Mouse (Mus musculus) A20 (cell line): ENCODE data around the gene Uba6.
A peak's percentile ranks its signal among the peaks of the same experiment; 100 is the strongest.

Source experiments
- DNase-seq: peaks from one replicate; pipeline ENCODE4 v3.0.0-alpha.2; 2011; ENCODE audit warnings: low read depth, low spot score

Uba6 gene

DNA sequence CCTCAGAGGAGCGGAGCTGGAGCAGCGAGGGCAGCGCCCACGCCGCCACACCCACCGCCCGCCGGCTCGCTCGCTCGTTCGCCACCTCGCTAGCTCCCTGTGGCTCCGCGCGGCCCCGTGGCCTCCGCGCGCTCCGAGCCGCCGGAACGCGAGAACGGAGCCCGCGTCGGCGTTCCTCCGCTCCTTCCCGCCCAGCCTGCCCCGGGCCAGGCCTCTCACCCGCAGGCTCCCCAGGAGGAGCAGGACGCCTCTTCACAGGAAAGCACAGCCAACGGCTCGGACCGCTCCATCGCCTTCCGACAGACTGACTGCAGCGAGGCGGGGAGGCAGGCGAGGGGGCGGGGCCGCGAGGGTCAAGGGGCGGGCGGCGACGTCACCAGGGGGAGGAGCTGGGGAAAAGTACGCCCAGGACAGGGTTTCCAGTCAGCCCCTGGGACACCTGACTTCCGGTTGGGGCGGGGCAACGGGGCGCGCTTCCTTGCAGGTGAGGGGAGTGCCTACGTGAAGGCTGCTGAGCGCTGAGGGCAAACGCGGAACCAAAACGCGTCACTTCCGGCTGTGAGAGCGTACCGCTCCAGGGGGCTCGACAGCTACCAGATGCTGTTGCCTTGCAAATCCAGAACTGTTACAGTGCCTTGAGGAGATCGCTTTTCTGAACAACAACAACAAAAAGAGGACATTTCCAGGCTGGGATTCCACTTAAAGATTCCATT lies at the start of gene Uba6:
Gene Uba6 (minus strand): TSS at position 355 of the 713 bp plus-strand sequence.
- peak; percentile 100 for DNase-seq

GRCm38 (mm10) chr5:86197801-86198200 lies 25.2 kb upstream of the Uba6 start, which contains the start of gene Gnrhr:
TSS of gene Gnrhr (minus strand) at chr5:86197901.
- DNase-seq, result no peak

DNA sequence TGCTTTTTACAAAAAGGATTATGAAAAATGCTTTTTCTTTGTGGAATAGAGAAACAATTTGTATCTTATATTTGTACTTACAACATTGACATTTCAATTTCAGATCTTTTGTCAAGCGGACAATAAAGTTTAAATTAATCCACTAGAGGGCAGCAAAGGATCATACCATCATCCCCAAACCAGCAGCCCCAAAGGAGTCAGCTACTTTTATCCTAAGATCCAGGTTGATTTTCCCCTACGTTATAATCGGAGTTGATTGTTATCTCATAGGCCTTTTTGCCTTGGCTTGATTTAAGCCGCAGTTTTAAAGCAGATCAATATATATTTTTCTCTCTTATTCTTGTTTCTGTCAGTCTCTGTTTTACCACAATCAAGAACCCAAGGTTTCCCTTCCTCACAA lies 18.8 kb upstream of the Uba6 start:
- DNase-seq, result peak; percentile 64

DNA sequence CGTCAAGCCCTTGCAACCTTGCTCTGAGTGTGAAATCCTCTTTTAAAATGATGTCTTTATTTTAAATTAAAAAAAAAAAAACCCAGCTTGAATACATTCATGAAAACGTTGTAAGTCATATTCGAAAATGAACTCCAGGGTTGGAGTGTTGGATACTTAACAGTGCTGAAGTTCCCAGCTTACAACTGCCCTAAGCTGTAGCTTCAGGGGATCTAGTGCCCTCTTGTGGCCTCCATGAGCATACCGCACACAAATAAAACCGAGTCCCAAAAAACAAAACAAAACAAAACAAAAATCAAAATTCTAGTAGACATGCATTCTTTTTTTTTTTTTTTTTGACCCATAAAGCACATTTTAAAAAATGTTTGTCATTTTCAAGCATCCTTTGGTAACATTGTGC lies 18.2 kb upstream of the Uba6 start:
- DNase-seq, result peak; percentile 63

DNA sequence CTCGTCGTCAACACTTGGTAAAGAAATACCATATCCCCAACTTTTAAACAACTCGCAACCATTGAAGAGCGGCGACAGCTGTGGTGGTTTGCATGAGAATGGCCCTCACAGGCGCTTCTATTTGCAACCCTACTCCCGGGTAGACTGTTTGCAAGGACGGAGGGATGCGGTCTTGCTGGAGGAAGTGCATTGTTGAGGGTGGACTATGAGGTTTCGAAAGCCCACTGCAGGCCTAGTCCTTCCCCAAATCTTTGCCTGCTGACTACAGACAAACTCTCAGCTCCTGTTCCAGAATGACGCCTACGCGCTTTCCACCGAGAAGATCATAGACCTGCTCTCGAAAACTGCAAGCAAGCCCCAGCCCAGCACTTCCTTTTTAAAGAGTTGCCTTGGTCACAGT lies 17.7 kb upstream of the Uba6 start:
- no peak for DNase-seq

DNA sequence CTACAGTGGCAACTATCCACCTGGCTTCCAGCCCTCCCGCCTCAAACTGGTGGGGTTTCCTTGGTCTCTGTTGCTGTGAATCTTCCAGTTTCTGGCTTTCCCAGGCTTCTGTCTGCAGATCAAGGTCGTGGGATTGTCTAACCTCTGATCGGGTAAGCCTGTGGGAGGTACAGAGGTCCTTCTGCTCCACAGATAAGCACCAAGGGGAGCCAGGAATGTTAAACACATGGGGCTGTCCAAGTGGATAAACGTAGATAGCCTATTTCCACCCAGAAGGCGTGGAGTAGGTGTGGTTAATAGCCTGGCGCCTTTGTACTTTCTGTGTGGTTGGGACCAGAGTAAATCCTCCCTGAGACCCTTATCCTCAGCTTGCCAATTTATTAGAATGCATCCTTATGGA lies 14.8 kb upstream of the Uba6 start:
- no peak for DNase-seq

GRCm38 (mm10) chr5:86173778-86174177 lies 1.2 kb upstream of the Uba6 start:
- no peak for DNase-seq

DNA sequence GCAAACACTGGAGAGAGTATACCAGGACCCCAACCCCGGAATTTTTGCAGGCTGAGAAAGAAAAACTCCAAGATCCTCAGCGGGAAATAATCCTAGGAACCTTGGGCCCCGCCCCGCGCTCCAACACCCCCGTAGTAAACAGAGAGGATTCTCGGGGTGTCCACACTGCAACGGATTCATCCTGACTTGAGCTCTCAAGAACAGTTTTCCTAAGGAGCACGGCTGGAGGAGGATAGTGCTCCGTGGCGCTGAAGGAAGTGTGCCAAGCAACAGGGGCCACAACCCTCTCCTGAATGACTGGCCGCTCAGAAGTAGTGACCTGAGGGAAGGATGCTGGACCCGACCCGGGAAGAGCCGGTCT lies 535 bp downstream of the Uba6 start:
- DNase-seq, result no peak

DNA sequence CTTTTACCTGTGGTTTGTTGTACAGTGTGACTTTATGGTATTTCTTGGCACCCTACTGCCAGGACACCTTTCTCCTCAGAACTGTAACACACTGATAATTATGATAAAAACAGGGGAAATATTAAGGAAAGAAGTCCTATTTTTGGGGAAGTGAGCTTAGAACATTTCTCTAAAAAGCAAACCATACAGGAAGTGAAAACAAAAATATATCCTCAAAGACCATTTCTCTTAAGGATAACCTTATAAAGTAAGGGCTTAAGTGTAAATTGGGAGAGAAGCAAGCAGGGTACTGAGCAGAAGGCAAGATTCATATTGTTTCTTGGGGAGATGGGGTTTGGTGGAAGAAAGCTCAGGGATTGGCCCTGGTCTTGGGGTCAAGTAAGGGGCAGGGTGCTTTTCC lies 42.8 kb downstream of the Uba6 start:
- DNase-seq, result peak; percentile 56

- DNase-seq, result peak; percentile 49
These were observed 43.9 kb downstream of the Uba6 start for GRCm38 (mm10) chr5:86128749-86129148.

GRCm38 (mm10) chr5:86118457-86119094 lies 54.0 kb downstream of the Uba6 start:
- peak; percentile 45 for DNase-seq

DNA sequence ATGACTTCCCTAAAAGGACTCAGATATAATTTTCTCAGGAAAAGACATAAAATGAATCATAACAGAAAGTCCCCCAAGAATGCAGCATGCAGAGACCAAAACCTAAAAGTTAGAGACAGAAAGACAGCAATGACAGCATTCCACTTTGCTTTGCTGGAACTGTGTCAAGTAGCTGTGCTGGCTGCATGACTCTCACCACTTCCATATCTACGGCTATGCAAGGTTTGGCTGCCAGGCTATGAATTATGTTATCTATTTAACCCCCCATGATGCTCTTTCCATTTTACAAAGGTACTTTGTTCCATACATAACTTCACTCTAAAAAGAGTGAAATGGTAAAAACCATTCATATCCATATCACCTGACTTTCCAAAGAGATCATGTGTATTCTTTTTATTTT lies 58.6 kb downstream of the Uba6 start:
- DNase-seq, result no peak

GRCm38 (mm10) chr5:86113037-86113436 lies 59.6 kb downstream of the Uba6 start:
- no peak for DNase-seq

DNA sequence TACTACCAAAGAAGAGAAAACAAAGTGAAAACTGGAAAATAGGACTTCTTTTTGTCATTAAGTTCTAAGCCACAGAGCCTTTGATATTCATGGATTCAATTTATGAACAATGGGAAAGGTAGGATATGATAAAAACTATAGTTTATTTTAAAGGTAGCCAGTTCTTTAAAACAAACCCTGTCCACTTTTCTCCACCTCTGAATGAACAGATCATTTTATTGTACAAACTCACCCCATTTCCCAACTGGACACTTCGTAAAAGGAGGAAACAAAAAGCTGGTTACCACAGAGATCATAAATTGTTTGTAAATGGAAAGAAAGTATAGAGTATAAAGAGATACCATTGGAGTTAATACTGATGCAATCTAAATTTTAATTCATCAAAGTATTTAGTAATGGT lies 61.5 kb downstream of the Uba6 start:
- no peak for DNase-seq

DNA sequence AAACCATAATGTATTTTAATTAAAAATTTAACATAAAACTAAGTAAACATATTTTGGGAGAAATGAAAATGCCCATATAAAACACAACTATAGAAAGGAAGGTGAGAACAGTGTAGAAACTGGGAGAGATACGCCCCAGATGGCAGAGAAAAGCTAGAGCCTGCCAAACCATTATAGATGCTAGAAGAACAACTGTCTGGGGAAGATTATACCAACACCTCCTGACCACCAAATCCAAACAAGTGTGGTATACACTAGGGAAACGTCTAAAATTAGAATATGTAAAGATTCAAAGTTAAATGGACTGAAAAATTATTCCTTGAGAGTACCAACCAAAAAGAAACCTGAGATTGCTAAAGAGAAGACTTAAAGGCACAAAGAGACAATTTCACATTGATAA lies 66.0 kb downstream of the Uba6 start:
- DNase-seq, result no peak

DNA sequence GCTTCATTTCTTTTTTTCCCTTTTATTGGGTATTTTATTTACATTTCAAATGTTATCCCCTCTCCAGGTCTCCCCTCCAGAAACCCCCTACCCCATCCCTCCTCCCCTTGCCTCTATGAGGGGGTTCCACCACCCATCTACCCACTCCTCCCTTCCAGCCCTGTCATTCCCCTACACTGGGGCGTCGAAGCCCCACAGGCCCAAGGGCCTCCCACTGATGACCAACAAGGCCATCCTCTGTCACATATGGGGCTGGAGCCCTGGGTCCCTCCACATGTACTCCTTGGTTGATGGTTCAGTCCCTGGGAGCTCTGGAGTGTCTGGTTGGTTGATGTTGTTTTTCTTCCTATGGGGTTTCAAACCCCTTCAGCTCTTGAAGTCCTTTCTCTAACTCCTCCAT lies 70.4 kb downstream of the Uba6 start:
- DNase-seq, result no peak

DNA sequence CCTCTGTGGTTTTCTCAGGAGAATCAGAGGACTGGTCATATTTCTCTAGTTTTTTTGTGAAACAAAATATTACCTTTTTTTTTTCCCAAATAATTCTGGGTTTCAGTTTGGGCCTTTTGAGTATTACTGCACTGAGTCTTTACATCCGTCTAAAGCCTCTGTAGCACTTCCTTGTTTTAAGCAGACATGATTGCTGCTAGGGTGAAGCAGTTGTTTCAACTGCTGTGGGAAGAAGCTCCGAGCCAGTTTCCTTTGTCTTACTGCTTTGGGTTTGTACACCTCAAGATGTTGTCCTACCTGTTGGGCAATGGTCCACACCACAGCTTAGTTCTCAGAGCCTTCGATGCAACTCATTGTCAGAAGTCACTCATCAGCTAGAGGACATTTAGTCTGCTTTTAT lies 72.0 kb downstream of the Uba6 start:
- DNase-seq, result no peak

- no peak for DNase-seq
These were observed 73.6 kb downstream of the Uba6 start for GRCm38 (mm10) chr5:86098988-86099387.

GRCm38 (mm10) chr5:86094754-86095153 lies 77.8 kb downstream of the Uba6 start:
- no peak for DNase-seq

DNA sequence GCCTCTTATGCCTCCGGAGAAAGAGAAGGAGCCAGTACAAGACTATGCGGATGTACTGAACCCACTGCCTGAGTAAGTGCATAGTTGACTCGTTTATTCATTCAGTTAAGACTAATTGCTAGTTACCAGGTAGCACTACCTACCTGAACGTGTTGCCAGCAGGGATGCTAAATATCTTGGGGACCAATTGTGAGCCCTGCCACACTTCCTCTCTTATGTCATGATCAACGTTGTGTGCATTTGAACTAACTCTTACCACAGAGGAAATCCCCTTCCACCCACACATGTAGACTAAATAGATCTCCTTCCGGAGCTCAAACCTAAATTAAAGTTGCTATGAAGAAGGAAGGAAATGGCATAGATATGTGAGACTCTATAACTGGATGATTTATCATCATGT lies 85.9 kb downstream of the Uba6 start:
- DNase-seq, result peak; percentile 66

DNA sequence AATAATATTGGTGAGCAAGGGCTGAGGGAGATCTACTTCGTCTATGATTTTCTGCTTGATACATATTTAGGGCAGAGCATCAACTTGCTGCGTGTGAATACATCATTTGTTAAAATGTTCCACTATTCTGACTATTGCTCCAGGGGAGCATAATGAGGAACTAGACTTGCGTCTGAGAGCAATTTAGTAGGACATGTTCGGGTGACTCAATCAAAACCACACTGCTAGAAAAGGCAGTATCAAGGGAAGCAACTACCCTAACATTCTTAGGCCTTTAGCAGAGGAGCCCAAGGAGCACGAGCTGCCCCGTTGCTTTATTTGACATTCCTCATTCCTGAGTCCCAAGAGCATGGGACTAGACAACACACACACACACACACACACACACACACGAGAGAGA lies 87.6 kb downstream of the Uba6 start:
- DNase-seq, result no peak

DNA sequence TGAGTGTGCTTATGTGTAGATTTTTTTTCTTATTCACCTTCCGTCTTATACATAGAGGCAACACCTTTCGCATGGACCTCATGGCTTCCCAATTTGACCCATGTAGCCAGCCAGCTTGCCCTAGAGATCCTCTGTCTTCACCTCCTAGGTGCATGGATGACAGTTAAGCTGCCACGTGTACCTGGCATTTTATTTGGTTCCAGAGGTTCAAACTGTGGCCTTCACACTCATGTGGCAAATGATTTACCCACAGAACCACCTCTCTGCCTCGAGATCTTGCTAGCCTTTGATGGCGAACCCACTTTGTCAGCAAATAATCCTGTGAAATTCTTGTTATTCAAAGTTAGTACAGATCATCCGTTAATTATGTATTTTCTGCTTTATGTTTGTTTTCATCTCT lies 88.6 kb downstream of the Uba6 start:
- no peak for DNase-seq

DNA sequence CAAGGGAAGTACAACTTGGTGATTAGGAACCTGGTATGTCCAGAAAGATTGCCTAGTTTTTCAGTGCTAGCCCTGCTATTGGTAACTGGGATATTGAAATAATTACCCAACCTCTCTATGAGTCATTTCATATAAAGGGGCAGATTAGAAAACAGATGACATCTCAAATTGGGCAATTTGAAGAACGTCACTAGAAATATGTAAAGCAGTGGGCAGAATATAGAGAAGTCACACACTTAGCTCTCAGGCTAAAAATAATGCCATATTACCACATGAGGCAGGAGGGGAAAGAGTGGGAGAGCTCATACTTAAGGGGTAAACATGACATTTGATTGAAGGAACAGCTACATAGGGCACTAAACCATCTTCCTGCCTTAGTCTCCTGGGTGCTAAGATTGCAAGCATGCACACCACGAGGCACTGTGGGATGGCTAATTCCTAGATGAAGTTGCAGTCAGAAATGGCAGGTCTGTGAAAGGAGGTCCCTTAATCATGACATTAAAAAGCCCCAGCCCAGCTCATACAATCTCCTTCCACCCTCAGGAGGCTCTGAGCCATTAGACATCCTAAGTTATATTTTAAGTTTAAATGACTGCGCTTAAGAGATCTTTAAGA lies 93.8 kb downstream of the Uba6 start:
- DNase-seq, result peak; percentile 39
